Mouse (Mus musculus): ENCODE measurements around the gene Ugt1a8.
"Not testable (repeated sequence)": the region's sequence is repeated elsewhere in the genome, so short reads cannot be mapped to it uniquely, and the experiment has no call there.

DNA sequence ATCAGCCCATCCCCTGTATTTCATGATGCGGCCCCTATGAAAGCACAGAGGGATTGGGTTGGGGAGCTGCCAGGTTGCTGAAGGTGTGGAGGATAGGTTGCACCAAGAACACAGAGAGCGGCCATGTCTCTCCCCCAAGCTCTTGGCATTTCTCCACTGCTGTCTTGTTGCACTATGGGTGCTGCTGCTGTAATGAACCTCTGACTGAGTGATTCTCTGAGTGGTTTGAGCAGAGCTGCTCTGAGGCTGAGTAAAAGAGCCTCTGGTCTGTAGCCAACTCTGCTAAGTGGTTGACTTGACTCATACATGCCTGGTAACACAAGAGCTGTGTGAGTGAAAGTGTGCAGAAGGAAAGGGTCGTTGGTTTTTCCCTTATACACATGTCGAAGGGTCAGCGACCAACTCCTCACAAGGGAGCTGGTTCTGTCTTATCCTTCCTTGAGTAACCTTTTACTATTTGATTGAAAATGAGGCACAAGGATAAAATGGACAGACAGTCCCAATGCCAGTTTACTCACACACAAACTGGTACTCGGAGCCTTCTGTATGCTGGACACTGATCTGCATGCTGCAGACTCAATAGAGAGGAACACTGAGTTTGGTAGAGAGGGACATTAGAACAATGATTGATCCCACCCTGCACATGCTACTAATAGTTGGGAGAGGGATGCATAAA lies 47.8 kb downstream of the Ugt1a8 start:
- TF ChIP-seq CTCF (IDR thresholded peaks at IDR 0.05; ENCODE audit: low read depth, low read length); POLR2A (IDR thresholded peaks at IDR 0.05; ENCODE audit: borderline replicate concordance, low read depth, low read length): not testable (repeated sequence)

Measured in bone marrow macrophage, adult 2 months (primary cell).